Mouse (Mus musculus) forebrain, embryonic 12.5 days (tissue): ENCODE data around the gene Slc29a1. TPM values are rescaled to one million over a fixed set of nuclear protein-coding genes. Genes with fewer than 3 reads are reported as not detected.

Experiments used
- ATAC-seq: fragments of 200-750 bp; cut with Nextera tagmentation; 2 replicates; pipeline ENCODE4 v1.8.0; 2017; ENCODE audit warnings: moderate TSS enrichment; ENCODE audit not compliant: low FRiP score
- H3K27ac ChIP-seq: fragments of 300-500 bp; sonication (generic); 2 replicates; pipeline ENCODE4 v1.5.1; 2016; ENCODE audit warnings: mild to moderate bottlenecking
- H3K27me3 ChIP-seq: fragments of 300-500 bp; sonication (generic); 2 replicates; pipeline ENCODE4 v1.6.1; 2016; ENCODE audit warnings: mild to moderate bottlenecking
- H3K36me3 ChIP-seq: fragments of 300-500 bp; sonication (generic); replicated peaks from 2 replicates; pipeline ENCODE4 v1.6.1; 2016; ENCODE audit warnings: mild to moderate bottlenecking
- H3K4me1 ChIP-seq: fragments of 300-500 bp; sonication (generic); 2 replicates; pipeline ENCODE4 v1.6.1; 2016
- H3K4me2 ChIP-seq: fragments of 300-500 bp; sonication (generic); 2 replicates; pipeline ENCODE4 v1.6.1; 2016; ENCODE audit warnings: mild to moderate bottlenecking, moderate library complexity
- H3K4me3 ChIP-seq: fragments of 300-500 bp; sonication (generic); replicated peaks from 2 replicates; pipeline ENCODE4 v1.5.1; 2016; ENCODE audit warnings: mild to moderate bottlenecking
- H3K9ac ChIP-seq: fragments of 300-500 bp; sonication (generic); 2 replicates; pipeline ENCODE4 v1.6.1; 2016; ENCODE audit warnings: mild to moderate bottlenecking
- H3K9me3 ChIP-seq: fragments of 300-500 bp; sonication (generic); 2 replicates; pipeline ENCODE4 v1.6.1; 2016
- WGBS: fragments of 180-500 bp; shearing (Covaris S2); methylation state at CpG from one replicate; pipeline ENCODE4 v1.1.7; 2016; 5-methylcytosine and 5-hydroxymethylcytosine counted together
- polyA plus RNA-seq: library from polyadenylated mRNA; unstranded; fragments of >200 nt; fragmentation: Nextera tagmentation; extraction: Ambion mirVana; gene quantifications from 2 replicates; pipeline ENCODE4 v1.2.1, GENCODE M21; 2016

The Slc29a1 gene
- polyA plus RNA-seq, 1 experiment from 2014 or later: 50.2 TPM

GRCm38 (mm10) chr17:45551249-45551796 is 48.1 kb downstream of the Slc29a1 start:
- no peak overlapping the region for H3K9ac ChIP-seq
- 52% methylated on average over 7 of the region's 7 CpGs for WGBS
- H3K4me2 ChIP-seq: no peak overlapping the region
- no peak overlapping the region for H3K4me3 ChIP-seq
- peaks cover 50% of the 10 kb centered on the region for H3K4me1 ChIP-seq
- 0 out of 2 replicates have a peak overlapping the region, but pooled peaks have one; percentile 14 for H3K27ac ChIP-seq
- peaks cover 7% of the 10 kb centered on the region; the same call in 1 of the 2 replicates for H3K36me3 ChIP-seq
- peaks cover 56% of the 10 kb centered on the region for H3K27me3 ChIP-seq
- H3K9me3 ChIP-seq: no peaks in the 10 kb centered on the region
- ATAC-seq: no peak

GRCm38 (mm10) chr17:45550253-45550652 is 49.2 kb downstream of the Slc29a1 start:
- no peak for ATAC-seq
- peak overlapping the region; percentile 84; the same call in 1 of the 2 replicates for H3K4me3 ChIP-seq
- H3K36me3 ChIP-seq: peaks cover 15% of the 10 kb centered on the region; the same call in 1 of the 2 replicates
- WGBS: 31% methylated on average over 5 of the region's 5 CpGs
- peaks cover 52% of the 10 kb centered on the region for H3K4me1 ChIP-seq
- no peaks in the 10 kb centered on the region for H3K9me3 ChIP-seq
- peak overlapping the region; percentile 72 for H3K4me2 ChIP-seq
- H3K27me3 ChIP-seq: peaks cover 62% of the 10 kb centered on the region
- peak overlapping the region; percentile 90; the same call in 1 of the 2 replicates for H3K27ac ChIP-seq
- peak overlapping the region; percentile 94 for H3K9ac ChIP-seq

GRCm38 (mm10) chr17:45549617-45550181 is 49.7 kb downstream of the Slc29a1 start, which contains the start of gene Tmem151b:
Gene Tmem151b (minus strand): TSS chr17:45549677.
- Histone ChIP-seq H3K27ac (peak within 1 kb of the TSS; percentile 90), H3K4me3 (peak within 1 kb of the TSS; percentile 84), H3K9ac (peak within 1 kb of the TSS; percentile 94), H3K27me3 (peaks cover 68% of the 10 kb centered on the region), H3K4me2 (peak within 1 kb of the TSS; percentile 72), H3K4me1 (peaks cover 53% of the 10 kb centered on the region), H3K36me3 (peaks cover 21% of the 10 kb centered on the region), H3K9me3 (no peaks in the 10 kb centered on the region)
- 0% methylated on average over 11 of the region's 29 CpGs for WGBS
- peak; percentile 54 for ATAC-seq

GRCm38 (mm10) chr17:45548541-45549512 is 50.6 kb downstream of the Slc29a1 start:
- Histone ChIP-seq H3K4me2 (peak overlapping the region; percentile 72), H3K27ac (peak overlapping the region; percentile 90), H3K4me1 (peaks cover 61% of the 10 kb centered on the region), H3K4me3 (peak overlapping the region; percentile 84), H3K9me3 (no peaks in the 10 kb centered on the region), H3K9ac (peak overlapping the region; percentile 94), H3K36me3 (peaks cover 25% of the 10 kb centered on the region), H3K27me3 (peaks cover 67% of the 10 kb centered on the region)
- peak; percentile 65 for ATAC-seq
- 7% methylated on average over 24 of the region's 68 CpGs for WGBS

GRCm38 (mm10) chr17:45547461-45548190 is 51.8 kb downstream of the Slc29a1 start:
- Histone ChIP-seq H3K27ac (no peak overlapping the region), H3K4me2 (peak overlapping the region; percentile 72), H3K9me3 (no peaks in the 10 kb centered on the region), H3K36me3 (peaks cover 25% of the 10 kb centered on the region), H3K9ac (0 out of 2 replicates have a peak overlapping the region, but pooled peaks have one; percentile 94), H3K4me1 (peaks cover 68% of the 10 kb centered on the region), H3K27me3 (peaks cover 69% of the 10 kb centered on the region), H3K4me3 (peak overlapping the region; percentile 84; the same call in 1 of the 2 replicates)
- ATAC-seq: no peak
- 72% methylated on average over 5 of the region's 5 CpGs for WGBS

- 73% methylated on average over 16 of the region's 16 CpGs for WGBS
Observed at GRCm38 (mm10) chr17:45546941-45547340, 52.5 kb downstream of the Slc29a1 start.

GRCm38 (mm10) chr17:45545278-45545961 is 54.0 kb downstream of the Slc29a1 start:
- Histone ChIP-seq H3K27ac (no peak overlapping the region), H3K27me3 (peaks cover 78% of the 10 kb centered on the region), H3K4me3 (peak overlapping the region; percentile 23), H3K9me3 (no peaks in the 10 kb centered on the region), H3K36me3 (peaks cover 25% of the 10 kb centered on the region), H3K4me1 (peaks cover 52% of the 10 kb centered on the region), H3K4me2 (peak overlapping the region; percentile 39), H3K9ac (peak overlapping the region; percentile 29; the same call in 1 of the 2 replicates)
- WGBS: 6% methylated on average over 74 of the region's 74 CpGs
- no peak for ATAC-seq

More at GRCm38 (mm10) chr17:45546941-45547340, 52.5 kb downstream of the Slc29a1 start:
- no peak overlapping the region for H3K4me2 ChIP-seq
- ATAC-seq: no peak
- no peaks in the 10 kb centered on the region for H3K9me3 ChIP-seq
- H3K9ac ChIP-seq: no peak overlapping the region
- no peak overlapping the region for H3K4me3 ChIP-seq
- no peak overlapping the region for H3K27ac ChIP-seq
- peaks cover 25% of the 10 kb centered on the region for H3K36me3 ChIP-seq
- peaks cover 75% of the 10 kb centered on the region for H3K27me3 ChIP-seq
- peaks cover 65% of the 10 kb centered on the region for H3K4me1 ChIP-seq

GRCm38 (mm10) chr17:45544873-45545277 is 54.5 kb downstream of the Slc29a1 start:
- Histone ChIP-seq H3K4me1 (peaks cover 46% of the 10 kb centered on the region), H3K9ac (peak overlapping the region; percentile 29; the same call in 1 of the 2 replicates), H3K36me3 (peaks cover 25% of the 10 kb centered on the region), H3K27ac (no peak overlapping the region), H3K9me3 (no peaks in the 10 kb centered on the region), H3K4me2 (peak overlapping the region; percentile 39), H3K4me3 (peak overlapping the region; percentile 23), H3K27me3 (peaks cover 82% of the 10 kb centered on the region)
- no peak for ATAC-seq
- WGBS: 2% methylated on average over 45 of the region's 46 CpGs

GRCm38 (mm10) chr17:45544001-45544872 is 55.2 kb downstream of the Slc29a1 start:
- no peak overlapping the region for H3K27ac ChIP-seq
- ATAC-seq: peak; percentile 18; the same call in 1 of the 2 replicates
- H3K9ac ChIP-seq: peak overlapping the region; percentile 29; the same call in 1 of the 2 replicates

GRCm38 (mm10) chr17:45543115-45543514 is 56.3 kb downstream of the Slc29a1 start:
- H3K27ac ChIP-seq: no peak overlapping the region
- peaks cover 25% of the 10 kb centered on the region for H3K36me3 ChIP-seq
- peaks cover 86% of the 10 kb centered on the region for H3K27me3 ChIP-seq
- no peak overlapping the region for H3K4me3 ChIP-seq
- 20% methylated on average over 1 of the region's 1 CpGs for WGBS
- no peak for ATAC-seq
- H3K9me3 ChIP-seq: no peaks in the 10 kb centered on the region
- H3K4me2 ChIP-seq: no peak overlapping the region
- peaks cover 35% of the 10 kb centered on the region for H3K4me1 ChIP-seq
- H3K9ac ChIP-seq: no peak overlapping the region

More at GRCm38 (mm10) chr17:45544001-45544872, 55.2 kb downstream of the Slc29a1 start:
- Histone ChIP-seq H3K27me3 (peaks cover 87% of the 10 kb centered on the region), H3K4me1 (peaks cover 44% of the 10 kb centered on the region), H3K4me3 (peak overlapping the region; percentile 23), H3K4me2 (peak overlapping the region; percentile 39), H3K36me3 (peaks cover 25% of the 10 kb centered on the region), H3K9me3 (no peaks in the 10 kb centered on the region)
- 6% methylated on average over 24 of the region's 24 CpGs for WGBS
